Mouse (Mus musculus): Measurements from ENCODE around the gene St3gal3.

- TF ChIP-seq POLR2A (IDR thresholded peaks at IDR 0.05; ENCODE audit: borderline replicate concordance, extremely low read depth, low read depth, low read length) = no peak
- no peak for TF ChIP-seq CTCF (IDR thresholded peaks at IDR 0.05; ENCODE audit: insufficient read depth, low read length)
These were observed 85.0 kb downstream of the St3gal3 start for GRCm38 (mm10) chr4:118049606-118050302.
